16 mouse cellular contexts compared by ENCODE assay signal in genomic region chr2:102913833-102914545, GRCm38 (mm10). TPM values are rescaled to one million over a fixed set of nuclear protein-coding genes. Genes with fewer than 3 reads are reported as not detected.
DNase-seq lines count a peak whose midpoint lies in the region; ATAC-seq and TF ChIP-seq lines count a peak whose summit lies in the region.
"Had no signal": no experiment of that assay in that cellular context is flagged by ENCODE, and none has a peak within 500 bp of the region (broad histone marks: within the 10 kb centered on the region; RNA-seq: fewer than 3 reads in every experiment).

No protein-coding gene starts in this region.

- no peak for TF ChIP-seq CTCF in intestine, postnatal 0 days (IDR thresholded peaks at IDR 0.05; ENCODE audit: low read depth)

- no peak overlapping the region for H3K9ac ChIP-seq in intestine, embryonic 15.5 days
- no peak overlapping the region for H3K9ac ChIP-seq in intestine, postnatal 0 days (ENCODE audit: low read depth, low read length)
- H3K9ac ChIP-seq in liver, embryonic 16.5 days (ENCODE audit: low read depth, low read length): no peak overlapping the region
- H3K9ac ChIP-seq: midbrain, embryonic 12.5 days had no signal

- 0 out of 2 replicates have a peak, but pooled peaks cover 5% of the 10 kb centered on the region for H3K4me1 ChIP-seq in intestine, embryonic 15.5 days (replicated peaks)
- H3K4me1 ChIP-seq in intestine, postnatal 0 days (replicated peaks; ENCODE audit: control insufficient read depth, insufficient read depth, low read length): no peaks in the 10 kb centered on the region
- H3K4me1 ChIP-seq in liver, embryonic 16.5 days (ENCODE audit: control insufficient read depth, low read depth, low read length): peaks cover 9% of the 10 kb centered on the region
- H3K4me1 ChIP-seq: midbrain, embryonic 12.5 days had no signal

- H3K27me3 ChIP-seq in intestine, embryonic 15.5 days (replicated peaks): no peaks in the 10 kb centered on the region
- H3K27me3 ChIP-seq in intestine, postnatal 0 days (replicated peaks; ENCODE audit: control insufficient read depth, insufficient read depth, low read length): no peaks in the 10 kb centered on the region
- no peaks in the 10 kb centered on the region for H3K27me3 ChIP-seq in liver, embryonic 16.5 days (ENCODE audit: control insufficient read depth, insufficient read depth, low read depth, low read length)
- H3K27me3 ChIP-seq in splenic B cell, adult 2 months (ENCODE audit: control insufficient read depth, insufficient read depth, low read length, poor library complexity, severe bottlenecking): no peaks in the 10 kb centered on the region
- H3K27me3 ChIP-seq: midbrain, embryonic 12.5 days had no signal

- peak; percentile 63 for DNase-seq in splenic B cell, adult 2 months (ENCODE audit: low read depth, low spot score)
- no peak for DNase-seq in ovary, postnatal 36 days (ENCODE audit: low spot score)
- no peak for DNase-seq in ovary, postnatal 10 days (ENCODE audit: low spot score)
- no peak for DNase-seq in gastrocnemius, postnatal 36 days
- DNase-seq: adrenal gland, postnatal 14 days; cerebellum, postnatal 25 days; gastrocnemius, postnatal 14 days; heart, postnatal 36 days; lung, postnatal 14 days had no signal

- H3K27ac ChIP-seq in intestine, embryonic 15.5 days: no peak overlapping the region
- H3K27ac ChIP-seq in intestine, postnatal 0 days (ENCODE audit: low read depth, low read length): no peak overlapping the region
- no peak overlapping the region for H3K27ac ChIP-seq in liver, embryonic 16.5 days (ENCODE audit: low read length)
- H3K27ac ChIP-seq: kidney, postnatal 0 days; midbrain, embryonic 12.5 days had no signal

- intact Hi-C loops in gastrocnemius, postnatal 36 days (cut with DNase I): no loop called here

- no peak overlapping the region for H3K4me3 ChIP-seq in intestine, embryonic 15.5 days (replicated peaks)
- H3K4me3 ChIP-seq in intestine, postnatal 0 days (ENCODE audit: low read depth, low read length): no peak overlapping the region
- H3K4me3 ChIP-seq in liver, embryonic 16.5 days (ENCODE audit: low read depth, low read length): no peak overlapping the region
- H3K4me3 ChIP-seq: midbrain, embryonic 12.5 days had no signal

- 0 out of 2 replicates have a peak, but pooled peaks have one; percentile 8 for ATAC-seq in intestine, embryonic 15.5 days
- ATAC-seq in intestine, postnatal 0 days: no peak
- peak; percentile 85 for ATAC-seq in granulocyte monocyte progenitor cell, adult 5-6 weeks (replicated peaks; ENCODE audit: poor library complexity, severe bottlenecking)
- ATAC-seq in liver, embryonic 16.5 days (ENCODE audit: low read depth): peak; percentile 63

- H3K9me3 ChIP-seq in intestine, embryonic 15.5 days: no peaks in the 10 kb centered on the region
- H3K9me3 ChIP-seq in intestine, postnatal 0 days (ENCODE audit: control insufficient read depth): no peaks in the 10 kb centered on the region
- H3K9me3 ChIP-seq in liver, embryonic 16.5 days (replicated peaks; ENCODE audit: control insufficient read depth, low read length): no peaks in the 10 kb centered on the region
- H3K9me3 ChIP-seq: midbrain, embryonic 12.5 days had no signal

- 61% methylated on average over 11 of the region's 11 CpGs for WGBS in intestine, embryonic 15.5 days
- WGBS in intestine, postnatal 0 days: 58% methylated on average over 11 of the region's 11 CpGs
- WGBS in liver, embryonic 16.5 days (ENCODE audit: insufficient replicate concordance): 49% methylated on average over 11 of the region's 11 CpGs

- no peaks in the 10 kb centered on the region for H3K36me3 ChIP-seq in intestine, embryonic 15.5 days
- H3K36me3 ChIP-seq in intestine, postnatal 0 days (ENCODE audit: control insufficient read depth, insufficient read depth): no peaks in the 10 kb centered on the region
- no peaks in the 10 kb centered on the region for H3K36me3 ChIP-seq in liver, embryonic 16.5 days (ENCODE audit: control insufficient read depth, insufficient read depth)
- H3K36me3 ChIP-seq in splenic B cell, adult 2 months (ENCODE audit: control insufficient read depth, insufficient read depth, low read length, poor library complexity, severe bottlenecking): no peaks in the 10 kb centered on the region
- H3K36me3 ChIP-seq: midbrain, embryonic 12.5 days had no signal

- H3K4me2 ChIP-seq in intestine, embryonic 15.5 days (replicated peaks): no peak overlapping the region
- no peak overlapping the region for H3K4me2 ChIP-seq in intestine, postnatal 0 days (replicated peaks; ENCODE audit: low read depth)
- H3K4me2 ChIP-seq in liver, embryonic 16.5 days (ENCODE audit: low read depth, low read length): no peak overlapping the region
- H3K4me2 ChIP-seq: heart, embryonic 11.5 days; midbrain, embryonic 12.5 days had no signal

RNA-seq across cellular contexts. Expression of gene Cd44, which starts 12.5 kb away (rescaled TPM):
- 12.6 and 13.8 TPM in 2 replicates for polyA plus RNA-seq in intestine, embryonic 15.5 days (2015; fragmentation: Nextera tagmentation; extraction: Ambion mirVana)
- 9.6 and 10.6 TPM in 2 replicates for polyA plus RNA-seq in intestine, postnatal 0 days (2015; fragmentation: Nextera tagmentation; extraction: Ambion mirVana)
- 119 and 145 TPM in 2 replicates for total RNA-seq in granulocyte monocyte progenitor cell, adult 5-6 weeks (2014; fragmentation: Nextera tagmentation)
- 130 and 135 TPM in 2 replicates for total RNA-seq in granulocyte monocyte progenitor cell, adult 5-6 weeks (2017)
- polyA plus RNA-seq in liver, embryonic 16.5 days (2015; fragmentation: Nextera tagmentation; extraction: Ambion mirVana): 14.5 and 15.8 TPM in 2 replicates
- 1 to 10 TPM; 5.3 to 6.0 TPM for total RNA-seq in gastrocnemius, postnatal 36 days (2021)
